Mouse (Mus musculus) cerebellum, adult 2 months (tissue): ENCODE measurements around the gene Zfp36.

Experiments used
- CTCF ChIP-seq: fragments of 200-500 bp; IDR thresholded peaks from 2 replicates; pipeline ENCODE4 v1.5.1; 2011; ENCODE audit warnings: low read depth, mild to moderate bottlenecking, control low read depth, low read length, moderate library complexity, borderline replicate concordance; ENCODE audit not compliant: insufficient read depth
- POLR2A ChIP-seq: fragments of 200-500 bp; IDR thresholded peaks from 2 replicates; pipeline ENCODE4 v1.6.1; 2011; ENCODE audit warnings: low read length, control low read depth, borderline replicate concordance; ENCODE audit not compliant: insufficient read depth

GRCm38 (mm10) chr7:28328260-28328659, 51.8 kb downstream of the Zfp36 start:
- TF ChIP-seq POLR2A: no peak
- no peak for TF ChIP-seq CTCF
